Mouse (Mus musculus) erythroblast, embryonic 14.5 days (primary cell): ENCODE measurements around the gene Il17rc. TPM values are rescaled to one million over a fixed set of nuclear protein-coding genes. Genes with fewer than 3 reads are reported as not detected.

Source experiments
- H3K27me3 ChIP-seq: 2 replicates; pipeline ENCODE4 v1.6.1; 2012; ENCODE audit warnings: inconsistent platforms; ENCODE audit not compliant: control insufficient read depth
- H3K36me3 ChIP-seq: 2 replicates; pipeline ENCODE4 v1.6.1; 2012; ENCODE audit warnings: mild to moderate bottlenecking, inconsistent platforms; ENCODE audit not compliant: control insufficient read depth
- H3K4me1 ChIP-seq: 2 replicates; pipeline ENCODE4 v1.6.1; 2012; ENCODE audit warnings: inconsistent platforms; ENCODE audit not compliant: control insufficient read depth
- H3K4me3 ChIP-seq: replicated peaks from 2 replicates; pipeline ENCODE3; 2012; ENCODE audit warnings: moderate library complexity, mild to moderate bottlenecking, inconsistent platforms
- H3K9me3 ChIP-seq: 2 replicates; pipeline ENCODE4 v1.6.1; 2012; ENCODE audit warnings: low read length, inconsistent platforms, mixed read lengths; ENCODE audit not compliant: control insufficient read depth
- GATA1 ChIP-seq: IDR thresholded peaks from 2 replicates; pipeline ENCODE4 v1.6.1; 2012; ENCODE audit warnings: low read length, inconsistent platforms, mixed read lengths
- TAL1 ChIP-seq: IDR thresholded peaks from 3 replicates; pipeline ENCODE4 v1.6.1; 2012; ENCODE audit warnings: low read length, inconsistent platforms, mixed read lengths
- polyA plus RNA-seq: library from polyadenylated mRNA; stranded (reverse); fragments of >175 nt; gene quantifications from 2 replicates; pipeline ENCODE4 v1.2.3, GENCODE M21; 2012

Gene Il17rc
- polyA plus RNA-seq, 1 experiment, result not detected

- H3K27me3 ChIP-seq, result no peaks in the 10 kb centered on the region
- H3K9me3 ChIP-seq, result no peaks in the 10 kb centered on the region
- TF ChIP-seq TAL1 (no peak), GATA1 (no peak)
- H3K36me3 ChIP-seq, result no peaks in the 10 kb centered on the region
- H3K4me3 ChIP-seq, result no peak overlapping the region
- no peaks in the 10 kb centered on the region for H3K4me1 ChIP-seq
Measured at GRCm38 (mm10) chr6:113434691-113435090, 36.5 kb upstream of the Il17rc start.

- Histone ChIP-seq H3K27me3 (no peaks in the 10 kb centered on the region), H3K4me1 (no peaks in the 10 kb centered on the region), H3K9me3 (no peaks in the 10 kb centered on the region), H3K36me3 (no peaks in the 10 kb centered on the region), H3K4me3 (no peak within 1 kb of the TSS)
- TF ChIP-seq TAL1 (no peak), GATA1 (no peak)
Measured at GRCm38 (mm10) chr6:113435664-113436205, 35.5 kb upstream of the Il17rc start, which contains the start of gene Cidec. Gene Cidec, minus strand, starts transcription at chr6:113435760.

- Histone ChIP-seq H3K4me1 (peaks cover 6% of the 10 kb centered on the region), H3K36me3 (no peaks in the 10 kb centered on the region), H3K4me3 (no peak overlapping the region), H3K27me3 (no peaks in the 10 kb centered on the region), H3K9me3 (no peaks in the 10 kb centered on the region)
- TF ChIP-seq TAL1, result no peak
- no peak for TF ChIP-seq GATA1
Measured at GRCm38 (mm10) chr6:113437135-113437534, 34.1 kb upstream of the Il17rc start.

- Histone ChIP-seq H3K36me3 (no peaks in the 10 kb centered on the region), H3K9me3 (no peaks in the 10 kb centered on the region), H3K4me3 (no peak overlapping the region), H3K27me3 (no peaks in the 10 kb centered on the region), H3K4me1 (peaks cover 19% of the 10 kb centered on the region)
- no peak; the same call in 2 of the 3 replicates for TF ChIP-seq TAL1
- no peak for TF ChIP-seq GATA1
Measured at GRCm38 (mm10) chr6:113438721-113439430, 32.4 kb upstream of the Il17rc start.

- TF ChIP-seq GATA1, result no peak
- TF ChIP-seq TAL1, result no peak
- Histone ChIP-seq H3K4me1 (peaks cover 19% of the 10 kb centered on the region), H3K36me3 (peaks cover 2% of the 10 kb centered on the region; the same call in 1 of the 2 replicates)
Measured at GRCm38 (mm10) chr6:113440686-113441085, 30.5 kb upstream of the Il17rc start.

GRCm38 (mm10) chr6:113441147-113441680 lies 30.0 kb upstream of the Il17rc start:
- Histone ChIP-seq H3K4me3 (no peak overlapping the region), H3K9me3 (no peaks in the 10 kb centered on the region), H3K36me3 (peaks cover 4% of the 10 kb centered on the region), H3K4me1 (peaks cover 19% of the 10 kb centered on the region), H3K27me3 (no peaks in the 10 kb centered on the region)
- TF ChIP-seq GATA1 (no peak), TAL1 (no peak)

More at GRCm38 (mm10) chr6:113440686-113441085, 30.5 kb upstream of the Il17rc start:
- no peaks in the 10 kb centered on the region for H3K27me3 ChIP-seq
- H3K4me3 ChIP-seq, result no peak overlapping the region
- H3K9me3 ChIP-seq, result no peaks in the 10 kb centered on the region

GRCm38 (mm10) chr6:113442087-113442441 lies 29.2 kb upstream of the Il17rc start:
- Histone ChIP-seq H3K4me1 (peaks cover 19% of the 10 kb centered on the region), H3K36me3 (peaks cover 12% of the 10 kb centered on the region), H3K27me3 (no peaks in the 10 kb centered on the region), H3K4me3 (peak overlapping the region; percentile 74), H3K9me3 (no peaks in the 10 kb centered on the region)
- TF ChIP-seq GATA1 (no peak), TAL1 (no peak)

GRCm38 (mm10) chr6:113442442-113443090 lies 28.7 kb upstream of the Il17rc start, which contains the start of gene Jagn1:
Gene Jagn1, plus strand, starts transcription at chr6:113442569.
- Histone ChIP-seq H3K9me3 (no peaks in the 10 kb centered on the region), H3K4me1 (peaks cover 19% of the 10 kb centered on the region), H3K36me3 (peaks cover 17% of the 10 kb centered on the region), H3K27me3 (no peaks in the 10 kb centered on the region), H3K4me3 (peak within 1 kb of the TSS; percentile 74)
- TF ChIP-seq GATA1, result no peak
- no peak for TF ChIP-seq TAL1

GRCm38 (mm10) chr6:113443091-113443490 lies 28.1 kb upstream of the Il17rc start:
- H3K9me3 ChIP-seq, result no peaks in the 10 kb centered on the region
- no peaks in the 10 kb centered on the region for H3K27me3 ChIP-seq
- H3K4me3 ChIP-seq, result peak overlapping the region; percentile 74
- H3K36me3 ChIP-seq, result peaks cover 22% of the 10 kb centered on the region
- TF ChIP-seq GATA1, result no peak
- TF ChIP-seq TAL1, result no peak
- peaks cover 19% of the 10 kb centered on the region for H3K4me1 ChIP-seq
